Comparison of ENCODE assay signal across 11 mouse cellular contexts in the genomic region with DNA sequence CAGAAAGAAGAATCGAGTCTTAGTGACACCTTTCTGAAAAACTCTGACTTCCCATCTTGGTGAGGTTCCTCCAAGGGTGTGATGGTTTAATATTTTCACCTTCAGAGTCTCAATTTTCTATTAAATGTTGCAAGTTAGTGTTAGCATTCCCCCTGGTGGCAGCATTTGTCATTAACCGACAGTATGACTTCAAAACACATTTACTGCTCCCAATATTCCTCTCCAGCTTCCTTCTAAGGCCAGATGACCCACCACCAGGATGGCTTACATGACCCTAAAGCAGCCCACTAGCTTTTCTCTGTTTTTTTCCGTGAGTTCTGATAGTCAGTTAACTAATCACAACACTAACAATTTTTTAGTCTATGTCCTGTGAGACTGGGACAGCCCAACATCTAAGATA. TPM values are rescaled to one million over a fixed set of nuclear protein-coding genes. Genes with fewer than 3 reads are reported as not detected.
DNase-seq lines count a peak whose midpoint lies in the region; ATAC-seq and TF ChIP-seq lines count a peak whose summit lies in the region.
"Had no signal": no experiment of that assay in that cellular context is flagged by ENCODE, and none has a peak within 500 bp of the region (broad histone marks: within the 10 kb centered on the region; RNA-seq: fewer than 3 reads in every experiment).

No protein-coding gene starts in this region.

- WGBS in midbrain, embryonic 10.5 days = 48% methylated on average over 3 of the region's 3 CpGs
- 44% methylated on average over 3 of the region's 3 CpGs for WGBS in midbrain, embryonic 16.5 days
- 24% methylated on average over 3 of the region's 3 CpGs for WGBS in liver, postnatal 0 days (ENCODE audit: insufficient replicate concordance)

- H3K9ac ChIP-seq in midbrain, embryonic 16.5 days (ENCODE audit: low read depth, low read length) = no peak overlapping the region
- no peak overlapping the region for H3K9ac ChIP-seq in liver, postnatal 0 days (replicated peaks)
- H3K9ac ChIP-seq: embryonic facial prominence, embryonic 12.5 days; limb, embryonic 15.5 days had no signal

- H3K9me3 ChIP-seq in midbrain, embryonic 10.5 days (replicated peaks) = no peaks in the 10 kb centered on the region
- H3K9me3 ChIP-seq in midbrain, embryonic 16.5 days (replicated peaks; ENCODE audit: control insufficient read depth, low read length, poor library complexity, severe bottlenecking) = no peaks in the 10 kb centered on the region
- no peaks in the 10 kb centered on the region for H3K9me3 ChIP-seq in liver, postnatal 0 days (ENCODE audit: low read length)
- H3K9me3 ChIP-seq: embryonic facial prominence, embryonic 12.5 days; limb, embryonic 15.5 days had no signal

- H3K4me2 ChIP-seq in midbrain, embryonic 16.5 days (ENCODE audit: low read length) = no peak overlapping the region
- no peak overlapping the region for H3K4me2 ChIP-seq in liver, postnatal 0 days (ENCODE audit: low read depth, low read length)
- H3K4me2 ChIP-seq: embryonic facial prominence, embryonic 12.5 days; limb, embryonic 15.5 days had no signal

- no peak overlapping the region for H3K27ac ChIP-seq in midbrain, embryonic 10.5 days (replicated peaks)
- no peak overlapping the region for H3K27ac ChIP-seq in midbrain, embryonic 16.5 days (ENCODE audit: low read length)
- H3K27ac ChIP-seq in liver, postnatal 0 days (ENCODE audit: low read depth) = no peak overlapping the region
- H3K27ac ChIP-seq: embryonic facial prominence, embryonic 12.5 days; limb, embryonic 15.5 days had no signal

- peak; percentile 65 for TF ChIP-seq CTCF in liver, postnatal 0 days (IDR thresholded peaks at IDR 0.05; ENCODE audit: low read depth)

- DNase-seq in midbrain, embryonic 10.5 days (ENCODE audit: low spot score) = peak; percentile 19
- peak; percentile 18 for DNase-seq in ZHBTc4 (ENCODE audit: low read depth, low spot score)
- peak; percentile 65 for DNase-seq in embryo, embryonic 10 days (ENCODE audit: low spot score)
- DNase-seq in kidney, adult 9 months = peak; percentile 75
- peak; percentile 50 for DNase-seq in liver, postnatal 0 days
- peak; percentile 17 for DNase-seq in telencephalon, adult 2 months (ENCODE audit: low read depth, low spot score)
- DNase-seq in spleen, postnatal 36 days (ENCODE audit: low spot score in 2 of 2) = no peak

- no peaks in the 10 kb centered on the region for H3K27me3 ChIP-seq in midbrain, embryonic 10.5 days (ENCODE audit: low read depth, poor library complexity, severe bottlenecking)
- H3K27me3 ChIP-seq in midbrain, embryonic 16.5 days (ENCODE audit: control insufficient read depth, insufficient read depth, low read depth, low read length) = no peaks in the 10 kb centered on the region
- H3K27me3 ChIP-seq in liver, postnatal 0 days (ENCODE audit: insufficient read depth, low read length) = no peaks in the 10 kb centered on the region
- H3K27me3 ChIP-seq: embryonic facial prominence, embryonic 12.5 days; limb, embryonic 15.5 days had no signal

- no peaks in the 10 kb centered on the region for H3K36me3 ChIP-seq in midbrain, embryonic 10.5 days
- no peaks in the 10 kb centered on the region for H3K36me3 ChIP-seq in midbrain, embryonic 16.5 days (ENCODE audit: control insufficient read depth, insufficient read depth, low read length)
- H3K36me3 ChIP-seq in liver, postnatal 0 days (replicated peaks; ENCODE audit: insufficient read depth, low read length) = no peaks in the 10 kb centered on the region
- H3K36me3 ChIP-seq: embryonic facial prominence, embryonic 12.5 days; limb, embryonic 15.5 days had no signal

- H3K4me3 ChIP-seq in midbrain, embryonic 10.5 days = no peak overlapping the region
- H3K4me3 ChIP-seq in midbrain, embryonic 16.5 days (ENCODE audit: low read depth, low read length) = no peak overlapping the region
- H3K4me3 ChIP-seq in liver, postnatal 0 days (ENCODE audit: low read depth, low read length) = no peak overlapping the region
- H3K4me3 ChIP-seq: embryonic facial prominence, embryonic 12.5 days; limb, embryonic 15.5 days had no signal

- H3K4me1 ChIP-seq in midbrain, embryonic 10.5 days = no peaks in the 10 kb centered on the region
- no peaks in the 10 kb centered on the region for H3K4me1 ChIP-seq in midbrain, embryonic 16.5 days (ENCODE audit: control insufficient read depth, insufficient read depth, low read length)
- no peaks in the 10 kb centered on the region for H3K4me1 ChIP-seq in liver, postnatal 0 days (ENCODE audit: insufficient read depth)
- H3K4me1 ChIP-seq: embryonic facial prominence, embryonic 12.5 days; limb, embryonic 15.5 days had no signal

- TF ChIP-seq EP300 in liver, postnatal 0 days (IDR thresholded peaks at IDR 0.05; ENCODE audit: low read depth) = no peak

- no peak for ATAC-seq in midbrain, embryonic 16.5 days
- ATAC-seq in liver, postnatal 0 days = no peak

RNA-seq across cellular contexts. Expression of gene Adh4, which starts 9.9 kb away (rescaled TPM):
- not detected in 2 replicates for polyA plus RNA-seq in midbrain, embryonic 10.5 days (2016; fragmentation: Nextera tagmentation; extraction: Ambion mirVana)
- not detected in 2 replicates for polyA plus RNA-seq in midbrain, embryonic 16.5 days (2015; fragmentation: Nextera tagmentation; extraction: Ambion mirVana)
- polyA plus RNA-seq in liver, postnatal 0 days (2015; fragmentation: Nextera tagmentation; extraction: Ambion mirVana) = 0.82 and 1.6 TPM in 2 replicates
- polyA plus RNA-seq: embryonic facial prominence, embryonic 12.5 days; stomach, embryonic 14.5 days had no signal

RNA-seq across cellular contexts. Expression of gene Adh5, which starts 37.6 kb away (rescaled TPM):
- polyA plus RNA-seq in midbrain, embryonic 10.5 days (2016; fragmentation: Nextera tagmentation; extraction: Ambion mirVana) = 266 and 280 TPM in 2 replicates
- 192 and 203 TPM in 2 replicates for polyA plus RNA-seq in midbrain, embryonic 16.5 days (2015; fragmentation: Nextera tagmentation; extraction: Ambion mirVana)
- polyA plus RNA-seq in liver, postnatal 0 days (2015; fragmentation: Nextera tagmentation; extraction: Ambion mirVana) = 247 and 271 TPM in 2 replicates

Comparison
In these comparisons a context has a peak if more than half of its experiments do, and no peak if none do; other contexts are left out.
1. DNase-seq: peak in midbrain, embryonic 10.5 days (single experiment), ZHBTc4 (single experiment), embryo, embryonic 10 days (single experiment), kidney, adult 9 months (single experiment), liver, postnatal 0 days (single experiment) and telencephalon, adult 2 months (single experiment); none in spleen, postnatal 36 days (0 of 2).